Mouse (Mus musculus) erythroblast, embryonic 14.5 days (primary cell): Measurements from ENCODE around the gene Tbl1xr1.

Experiments
- GATA1 ChIP-seq: IDR thresholded peaks from 2 replicates; pipeline ENCODE4 v1.6.1; 2012; ENCODE audit warnings: low read length, inconsistent platforms, mixed read lengths
- TAL1 ChIP-seq: IDR thresholded peaks from 3 replicates; pipeline ENCODE4 v1.6.1; 2012; ENCODE audit warnings: low read length, inconsistent platforms, mixed read lengths

GRCm38 (mm10) chr3:22171526-22171925, 95.1 kb downstream of the Tbl1xr1 start:
- no peak for TF ChIP-seq GATA1
- TF ChIP-seq TAL1, result no peak
